Comparison of ENCODE assay signal across 11 mouse cellular contexts in genomic region chr6:54353698-54354097, GRCm38 (mm10).
"Had no signal": no experiment of that assay in that cellular context is flagged by ENCODE, and none has a peak within 500 bp of the region (broad histone marks: within the 10 kb centered on the region; RNA-seq: fewer than 3 reads in every experiment).

No protein-coding gene starts in this region.

- H3K4me2 ChIP-seq: liver, embryonic 11.5 days; liver, embryonic 15.5 days; midbrain, embryonic 13.5 days had no signal

- H3K36me3 ChIP-seq: limb, embryonic 10.5 days; liver, embryonic 15.5 days; midbrain, embryonic 13.5 days had no signal

- H3K27me3 ChIP-seq: liver, embryonic 15.5 days; midbrain, embryonic 13.5 days had no signal

- H3K27ac ChIP-seq: left cerebral cortex, adult 2 months; limb, embryonic 10.5 days; liver, embryonic 15.5 days; midbrain, embryonic 13.5 days; stomach, postnatal 0 days had no signal

- H3K4me3 ChIP-seq: left cerebral cortex, adult 2 months; limb, embryonic 10.5 days; liver, embryonic 15.5 days; midbrain, embryonic 13.5 days had no signal

- H3K9me3 ChIP-seq: limb, embryonic 10.5 days; liver, embryonic 15.5 days; midbrain, embryonic 13.5 days had no signal

- H3K9ac ChIP-seq: liver, embryonic 15.5 days; midbrain, embryonic 13.5 days had no signal

- ATAC-seq: midbrain, embryonic 13.5 days had no signal

- H3K4me1 ChIP-seq: liver, embryonic 15.5 days had no signal

- DNase-seq: lung, adult 2 months; right cerebral cortex, adult 18-20 months; right cerebral cortex, postnatal 25 days; thymus, adult 2 months; thymus, postnatal 25 days had no signal
